Mouse (Mus musculus): ENCODE measurements around the gene Mlst8. TPM values are rescaled to one million over a fixed set of nuclear protein-coding genes. Genes with fewer than 3 reads are reported as not detected.

The Mlst8 gene
- polyA plus RNA-seq, 1 experiment from 2014 or later: 34.4 TPM

DNA sequence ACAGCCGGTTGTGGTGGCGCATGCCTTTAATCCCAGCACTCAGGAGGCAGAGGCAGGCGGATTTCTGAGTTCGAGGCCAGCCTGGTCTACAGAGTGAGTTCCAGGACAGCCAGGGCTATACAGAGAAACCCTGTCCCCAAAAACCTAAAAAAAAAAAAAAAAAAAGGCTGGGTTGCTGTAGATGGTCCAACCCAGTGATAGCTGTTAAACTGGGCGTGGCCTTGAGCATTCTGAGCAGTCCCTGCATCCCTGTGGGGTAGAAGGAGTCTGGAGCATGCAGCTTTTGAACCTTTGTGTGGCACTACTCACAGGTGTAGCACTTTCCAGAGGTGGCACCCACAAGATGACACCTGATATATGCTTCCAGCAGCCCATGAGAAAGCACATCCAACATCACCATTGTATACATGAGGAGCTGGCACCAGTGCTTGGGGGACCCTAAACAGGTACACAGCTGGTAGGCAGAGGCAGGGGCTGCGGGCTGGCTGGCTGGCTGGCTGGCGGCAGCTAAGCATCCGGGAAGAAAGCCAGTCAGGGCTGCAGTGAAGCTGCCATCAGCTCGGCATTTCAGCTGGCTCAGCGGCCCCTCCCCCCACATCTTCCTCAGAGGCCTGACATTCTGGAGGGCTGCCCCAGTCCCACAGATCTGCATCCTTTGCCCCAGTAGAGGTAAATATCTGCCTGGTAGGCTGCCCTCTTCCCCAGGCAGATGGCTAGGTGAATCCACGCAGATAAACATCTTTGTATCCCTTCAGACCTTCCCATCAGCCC lies 6.4 kb upstream of the Mlst8 start:
- H3K9ac ChIP-seq: peak overlapping the region; percentile 29; the same call in 1 of the 2 replicates
- H3K9me3 ChIP-seq: no peaks in the 10 kb centered on the region
- H3K4me1 ChIP-seq: peaks cover 30% of the 10 kb centered on the region
- H3K27me3 ChIP-seq: peaks cover 15% of the 10 kb centered on the region
- H3K4me3 ChIP-seq (replicated peaks): no peak overlapping the region
- no peaks in the 10 kb centered on the region for H3K36me3 ChIP-seq (replicated peaks)
- H3K27ac ChIP-seq: peak overlapping the region; percentile 53; the same call in 1 of the 2 replicates
- peak overlapping the region; percentile 6; the same call in 1 of the 2 replicates for H3K4me2 ChIP-seq
- no peak for ATAC-seq (ENCODE audit: low FRiP score)
- 47% methylated on average over 11 of the region's 11 CpGs for WGBS

GRCm38 (mm10) chr17:24483495-24483894 lies 4.6 kb upstream of the Mlst8 start:
- no peak overlapping the region for H3K4me3 ChIP-seq (replicated peaks)
- no peak overlapping the region for H3K9ac ChIP-seq
- no peak overlapping the region for H3K27ac ChIP-seq
- ATAC-seq (ENCODE audit: low FRiP score): no peak
- H3K9me3 ChIP-seq: no peaks in the 10 kb centered on the region
- peaks cover 11% of the 10 kb centered on the region for H3K27me3 ChIP-seq
- peaks cover 24% of the 10 kb centered on the region for H3K4me1 ChIP-seq
- WGBS: 88% methylated on average over 3 of the region's 3 CpGs
- H3K36me3 ChIP-seq (replicated peaks): no peaks in the 10 kb centered on the region
- H3K4me2 ChIP-seq: no peak overlapping the region

DNA sequence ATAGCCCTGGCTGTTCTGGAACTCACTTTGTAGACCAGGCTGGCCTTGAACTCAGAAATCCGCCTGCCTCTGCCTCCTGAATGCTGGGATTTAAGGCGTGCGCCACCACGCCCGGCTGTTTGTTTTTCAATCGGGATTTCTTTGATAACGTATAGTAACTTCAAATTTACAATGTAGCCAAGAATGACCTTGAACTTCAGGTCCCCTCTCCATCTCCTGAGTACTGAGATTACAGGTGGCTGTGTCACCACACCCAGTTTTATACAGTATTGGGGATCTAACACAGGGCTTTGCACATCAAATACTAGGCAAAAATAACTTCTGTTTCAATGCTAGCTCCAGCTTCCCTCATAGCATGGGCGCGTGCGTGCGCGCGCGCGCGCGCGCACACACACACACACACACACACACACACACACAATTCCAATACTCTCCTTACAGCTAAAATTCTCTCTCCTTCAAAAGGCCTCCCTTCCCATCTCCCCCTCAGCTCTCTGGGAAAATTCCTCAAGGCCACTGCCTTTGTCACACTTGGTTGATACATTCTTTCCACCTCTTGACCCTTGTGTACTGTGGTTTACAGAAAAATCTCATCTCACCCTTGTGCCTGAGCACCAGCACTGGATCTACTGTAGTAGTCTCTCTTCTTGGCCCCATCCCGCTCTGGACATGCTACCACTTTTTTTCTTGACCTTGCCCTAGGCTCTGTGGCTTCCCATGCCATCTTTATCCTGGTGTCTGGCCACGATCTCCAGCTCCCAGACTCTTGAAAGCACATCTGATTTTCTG lies 2.3 kb upstream of the Mlst8 start:
- H3K27ac ChIP-seq: no peak overlapping the region
- WGBS: 95% methylated on average over 20 of the region's 20 CpGs
- no peak overlapping the region for H3K9ac ChIP-seq
- H3K4me2 ChIP-seq: no peak overlapping the region
- peaks cover 10% of the 10 kb centered on the region for H3K36me3 ChIP-seq (replicated peaks)
- peaks cover 26% of the 10 kb centered on the region for H3K4me1 ChIP-seq
- no peaks in the 10 kb centered on the region for H3K27me3 ChIP-seq
- ATAC-seq (ENCODE audit: low FRiP score): no peak
- H3K4me3 ChIP-seq (replicated peaks): no peak overlapping the region
- H3K9me3 ChIP-seq: no peaks in the 10 kb centered on the region

GRCm38 (mm10) chr17:24480201-24480826 lies 1.4 kb upstream of the Mlst8 start:
- Histone ChIP-seq H3K4me2 (no peak overlapping the region), H3K9me3 (no peaks in the 10 kb centered on the region), H3K9ac (no peak overlapping the region; the same call in 1 of the 2 replicates), H3K4me3 (replicated peaks) (no peak overlapping the region), H3K36me3 (replicated peaks) (peaks cover 19% of the 10 kb centered on the region), H3K4me1 (peaks cover 21% of the 10 kb centered on the region), H3K27ac (no peak overlapping the region; the same call in 1 of the 2 replicates), H3K27me3 (no peaks in the 10 kb centered on the region)
- ATAC-seq (ENCODE audit: low FRiP score): no peak
- 52% methylated on average over 3 of the region's 3 CpGs for WGBS

- ATAC-seq (ENCODE audit: low FRiP score): no peak
- peaks cover 28% of the 10 kb centered on the region for H3K36me3 ChIP-seq (replicated peaks)
- no peaks in the 10 kb centered on the region for H3K27me3 ChIP-seq
- H3K4me2 ChIP-seq: peak overlapping the region; percentile 51
- H3K9ac ChIP-seq: no peak overlapping the region; the same call in 1 of the 2 replicates
- H3K9me3 ChIP-seq: no peaks in the 10 kb centered on the region
- H3K4me3 ChIP-seq (replicated peaks): peak overlapping the region; percentile 78
- H3K4me1 ChIP-seq: peaks cover 19% of the 10 kb centered on the region
- no peak overlapping the region for H3K27ac ChIP-seq
- WGBS: 20% methylated on average over 1 of the region's 1 CpGs
Measured at GRCm38 (mm10) chr17:24479431-24479830, 553 bp upstream of the Mlst8 start.

DNA sequence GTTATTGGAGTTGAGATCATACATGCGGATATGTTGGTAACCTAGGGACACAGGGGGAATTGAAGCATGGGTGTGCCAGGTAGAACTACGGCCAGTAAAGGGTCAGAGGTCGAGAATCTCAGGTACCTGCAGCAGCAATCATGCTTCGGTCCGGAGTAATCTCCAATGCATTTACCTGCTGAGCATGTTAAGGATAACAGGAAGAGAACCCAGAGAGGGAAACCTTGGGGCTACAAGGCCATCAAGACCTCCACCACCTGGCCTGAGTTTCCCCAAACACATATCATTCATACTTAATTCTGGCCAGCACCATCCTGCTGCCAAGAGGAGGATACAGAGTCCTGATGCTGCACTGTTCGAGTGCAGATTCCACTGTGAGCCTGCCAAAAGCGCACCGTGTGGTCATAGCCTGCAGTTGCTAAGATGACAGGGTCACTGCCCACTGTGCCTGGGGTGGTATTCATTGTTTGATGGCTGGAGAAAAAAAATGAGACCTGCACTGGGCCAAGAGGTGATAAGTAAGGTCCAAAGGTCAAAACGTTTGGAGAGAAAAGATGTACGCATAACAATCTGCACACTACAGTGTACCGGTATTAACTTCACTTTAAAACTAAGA lies 785 bp downstream of the Mlst8 start:
- Histone ChIP-seq H3K4me2 (peak overlapping the region; percentile 51), H3K36me3 (replicated peaks) (peaks cover 36% of the 10 kb centered on the region), H3K4me1 (peaks cover 22% of the 10 kb centered on the region), H3K27me3 (no peaks in the 10 kb centered on the region), H3K4me3 (replicated peaks) (peak overlapping the region; percentile 78), H3K27ac (no peak overlapping the region; the same call in 1 of the 2 replicates), H3K9me3 (no peaks in the 10 kb centered on the region), H3K9ac (peak overlapping the region; percentile 82)
- WGBS: 55% methylated on average over 11 of the region's 11 CpGs
- peak; percentile 27 for ATAC-seq (ENCODE audit: low FRiP score)

GRCm38 (mm10) chr17:24477053-24477984 lies 1.6 kb downstream of the Mlst8 start:
- 90% methylated on average over 20 of the region's 20 CpGs for WGBS
- Histone ChIP-seq H3K4me2 (peak overlapping the region; percentile 51), H3K36me3 (replicated peaks) (peaks cover 36% of the 10 kb centered on the region), H3K4me1 (peaks cover 30% of the 10 kb centered on the region), H3K9me3 (no peaks in the 10 kb centered on the region), H3K4me3 (replicated peaks) (peak overlapping the region; percentile 78; the same call in 1 of the 2 replicates), H3K27me3 (no peaks in the 10 kb centered on the region), H3K27ac (no peak overlapping the region), H3K9ac (peak overlapping the region; percentile 49; the same call in 1 of the 2 replicates)
- no peak for ATAC-seq (ENCODE audit: low FRiP score)

DNA sequence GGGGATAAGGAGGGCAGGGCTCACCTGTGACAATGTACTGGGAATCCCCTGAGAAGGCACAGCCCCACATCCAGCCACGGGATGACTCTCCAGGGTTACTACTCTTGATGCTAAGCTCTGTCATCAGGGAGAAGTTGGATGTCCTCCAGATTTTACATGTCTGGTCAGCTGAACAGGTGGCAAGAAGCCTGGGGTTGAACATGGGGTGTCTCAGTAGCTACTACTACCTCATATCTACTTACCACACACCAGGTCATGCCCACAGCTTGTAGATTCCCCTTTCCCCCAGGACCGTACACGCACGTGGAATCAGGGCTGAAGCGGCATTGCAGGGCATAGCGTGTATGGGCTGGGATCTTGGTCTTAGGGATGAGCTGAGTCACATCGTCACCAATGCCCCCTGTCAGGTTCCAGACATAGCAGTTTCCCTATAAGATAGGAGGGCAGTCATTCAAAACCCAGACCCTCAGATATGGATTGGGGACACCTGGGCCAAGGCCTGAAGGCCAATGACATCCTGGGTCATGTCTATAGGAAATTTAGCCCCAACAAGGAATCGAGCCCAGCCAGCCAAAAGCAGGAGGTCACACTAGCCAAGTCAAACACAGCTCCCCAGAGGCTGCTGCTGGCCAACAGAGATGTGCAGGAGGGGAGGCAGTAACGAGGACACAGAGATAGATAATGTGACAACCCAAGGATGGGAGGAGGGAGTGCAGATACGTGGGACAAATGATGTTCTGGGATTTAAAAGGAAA lies 2.7 kb downstream of the Mlst8 start:
- Histone ChIP-seq H3K4me3 (replicated peaks) (no peak overlapping the region), H3K4me2 (no peak overlapping the region), H3K36me3 (replicated peaks) (peaks cover 36% of the 10 kb centered on the region), H3K27me3 (no peaks in the 10 kb centered on the region), H3K9me3 (no peaks in the 10 kb centered on the region), H3K9ac (no peak overlapping the region), H3K4me1 (peaks cover 41% of the 10 kb centered on the region), H3K27ac (no peak overlapping the region)
- no peak for ATAC-seq (ENCODE audit: low FRiP score)
- WGBS: 95% methylated on average over 10 of the region's 10 CpGs

GRCm38 (mm10) chr17:24475586-24475985 lies 3.3 kb downstream of the Mlst8 start:
- Histone ChIP-seq H3K4me2 (no peak overlapping the region), H3K36me3 (replicated peaks) (peaks cover 36% of the 10 kb centered on the region), H3K4me3 (replicated peaks) (no peak overlapping the region), H3K27me3 (no peaks in the 10 kb centered on the region), H3K9ac (no peak overlapping the region), H3K9me3 (no peaks in the 10 kb centered on the region), H3K4me1 (peaks cover 47% of the 10 kb centered on the region), H3K27ac (no peak overlapping the region)
- no peak for ATAC-seq (ENCODE audit: low FRiP score)
- 96% methylated on average over 6 of the region's 6 CpGs for WGBS

DNA sequence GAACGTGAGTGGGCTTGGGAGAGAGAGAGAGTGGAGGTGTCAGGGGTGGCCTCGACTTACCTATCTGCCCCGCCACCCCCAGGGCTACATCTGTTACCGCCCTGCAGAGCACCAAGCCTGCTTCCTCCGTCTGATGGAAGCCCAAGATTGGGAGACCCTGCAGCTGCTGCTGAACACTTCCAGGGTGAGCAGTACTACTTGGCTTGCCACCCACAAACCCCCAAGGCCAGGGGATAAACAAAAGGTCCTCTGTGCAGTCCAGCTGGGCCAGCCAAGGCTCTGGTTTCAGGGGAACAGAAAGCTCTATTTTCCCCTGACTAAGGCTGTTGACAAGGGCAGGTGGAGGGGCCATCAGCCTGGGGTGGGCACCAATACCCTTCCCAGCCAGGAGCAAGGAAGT lies 4.3 kb downstream of the Mlst8 start:
- Histone ChIP-seq H3K27ac (no peak overlapping the region), H3K4me2 (no peak overlapping the region), H3K36me3 (replicated peaks) (peaks cover 36% of the 10 kb centered on the region), H3K9ac (no peak overlapping the region), H3K9me3 (no peaks in the 10 kb centered on the region), H3K27me3 (no peaks in the 10 kb centered on the region), H3K4me1 (peaks cover 39% of the 10 kb centered on the region), H3K4me3 (replicated peaks) (no peak overlapping the region)
- 86% methylated on average over 5 of the region's 5 CpGs for WGBS
- ATAC-seq (ENCODE audit: low FRiP score): no peak

All from forebrain, embryonic 12.5 days (tissue).